Mouse (Mus musculus) kidney, adult 2 months (tissue): ENCODE measurements around the gene Gm21958.

ENCODE experiments used
- CTCF ChIP-seq: fragments of 200-500 bp; conservative IDR thresholded peaks from 2 replicates; pipeline ENCODE4 v1.5.1; 2011; ENCODE audit warnings: low read depth, mild to moderate bottlenecking, control low read depth, low read length, moderate library complexity, mixed read lengths; ENCODE audit not compliant: insufficient read depth, insufficient read length
- POLR2A ChIP-seq: fragments of 200-500 bp; IDR thresholded peaks from one replicate; pipeline ENCODE4 v1.6.1; 2011; ENCODE audit warnings: low read depth, low read length, control low read depth

- no peak for TF ChIP-seq CTCF
- no peak for TF ChIP-seq POLR2A
Observed at GRCm38 (mm10) chr3:54687245-54687644, 26.9 kb downstream of the Gm21958 start.
